Mouse (Mus musculus): ENCODE measurements around the gene Dctn3.
"Not testable (repeated sequence)": the region's sequence is repeated elsewhere in the genome, so short reads cannot be mapped to it uniquely, and the experiment has no call there.

DNA sequence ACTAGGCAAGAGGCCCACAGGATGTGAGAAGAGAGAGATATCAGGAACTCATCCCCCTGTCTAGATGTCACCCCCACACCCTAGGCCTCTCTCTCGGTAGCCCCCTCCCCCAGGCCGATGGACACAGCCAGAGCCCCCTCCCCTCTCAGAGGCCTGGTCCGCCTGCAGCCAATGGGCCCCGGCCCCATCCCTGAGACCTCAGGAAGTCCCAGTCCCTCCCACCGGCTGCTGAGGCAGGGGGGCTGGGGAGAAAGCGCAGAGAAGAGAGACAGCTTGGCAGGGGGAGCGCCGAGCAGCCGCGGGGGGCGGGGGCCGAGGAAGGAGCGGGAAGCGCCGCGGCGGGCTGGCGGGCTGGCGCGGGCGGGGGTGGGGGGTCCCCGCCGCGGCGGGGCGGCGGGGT, 39.7 kb downstream of the Dctn3 start:
- not testable (repeated sequence) for TF ChIP-seq POLR2A (IDR thresholded peaks at IDR 0.05; ENCODE audit: extremely low read depth, insufficient read depth, low read length); CTCF (IDR thresholded peaks at IDR 0.05; ENCODE audit: low read depth, low read length)
